Mouse (Mus musculus) liver, postnatal 0 days (tissue): ENCODE measurements around the gene Vapa.

Experiments
- CTCF ChIP-seq: sonication (generic); IDR thresholded peaks from 2 replicates; pipeline ENCODE4 v1.5.1; 2016; ENCODE audit warnings: antibody characterized with exemption, low read depth
- EP300 ChIP-seq: IDR thresholded peaks from 2 replicates; pipeline ENCODE4 v1.6.1; 2016; ENCODE audit warnings: antibody characterized with exemption, low read depth, mild to moderate bottlenecking

DNA sequence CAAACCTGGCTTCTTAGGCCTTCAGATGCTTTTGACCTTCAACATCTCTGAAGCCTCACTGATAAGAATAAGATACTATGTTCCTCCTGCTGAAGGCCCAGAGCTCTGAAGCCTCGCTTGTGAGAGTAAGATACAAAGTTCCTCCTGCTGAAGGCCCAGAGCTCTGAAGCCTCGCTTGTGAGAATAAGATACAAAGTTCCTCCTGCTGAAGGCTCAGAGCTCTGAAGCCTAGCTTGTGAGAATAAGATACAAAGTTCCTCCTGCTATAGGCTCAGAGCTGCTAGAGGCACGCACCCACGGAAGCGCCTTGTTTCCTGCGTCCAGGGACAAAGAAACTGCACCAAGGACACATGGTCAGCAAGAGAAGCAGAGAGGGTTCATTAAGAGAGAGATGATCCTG, 43.4 kb upstream of the Vapa start:
- TF ChIP-seq EP300 (no peak), CTCF (no peak)
